Mouse (Mus musculus): ENCODE data around the gene Rgs3.

DNA sequence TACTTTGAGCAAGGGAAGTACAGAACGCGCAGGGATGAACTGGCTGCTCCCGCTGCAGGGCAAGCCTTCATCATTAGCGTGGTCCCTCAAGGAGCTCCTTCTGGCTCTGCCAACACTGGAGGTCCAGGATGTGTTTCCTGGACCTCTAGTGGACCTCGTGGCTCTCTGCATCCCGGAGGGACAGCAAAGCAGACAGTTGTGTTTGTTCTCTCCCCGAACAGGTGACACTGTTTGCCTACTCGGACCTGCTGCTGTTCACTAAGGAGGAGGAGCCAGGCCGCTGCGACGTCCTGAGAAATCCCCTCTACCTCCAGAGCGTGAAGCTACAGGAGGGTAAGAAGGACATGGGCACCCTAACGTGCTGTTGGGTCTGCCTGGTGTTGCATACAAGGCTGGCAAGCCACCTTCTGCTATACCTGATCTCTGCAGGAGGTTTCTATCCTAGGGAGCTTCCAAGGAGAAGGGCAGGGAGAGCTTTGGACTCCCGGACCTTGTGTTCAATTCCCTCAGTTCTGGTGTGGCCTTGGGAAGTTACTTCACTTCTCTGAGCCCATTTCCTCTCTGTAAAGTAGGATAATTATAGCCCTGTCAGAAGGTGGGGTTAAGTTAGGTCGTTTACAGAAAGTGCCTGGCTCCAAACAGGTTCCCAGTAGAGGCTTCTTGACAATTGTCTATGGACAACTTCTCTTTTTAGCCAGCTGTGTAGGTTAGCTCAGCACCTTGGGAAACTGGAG is 81.0 kb downstream of the Rgs3 start:
- no peak for TF ChIP-seq CTCF (IDR thresholded peaks at IDR 0.05; ENCODE audit: low read depth)
- peak; percentile 25; the same call in 1 of the 2 replicates for TF ChIP-seq EP300 (IDR thresholded peaks at IDR 0.05; ENCODE audit: low read depth)

Measured in heart, postnatal 0 days (tissue).